Mouse (Mus musculus) heart, adult 11 months (tissue): ENCODE data around the gene Msmb.

ENCODE experiments used
- DNase-seq: peaks from one replicate; pipeline ENCODE4 v3.0.0; 2022

Gene Msmb

GRCm38 (mm10) chr14:32146578-32146977 is 4.8 kb downstream of the Msmb start:
- no peak for DNase-seq

- peak; percentile 61 for DNase-seq
Observed at GRCm38 (mm10) chr14:32150872-32151271, 9.0 kb downstream of the Msmb start.

- DNase-seq = peak; percentile 74
Observed at GRCm38 (mm10) chr14:32152243-32152965, 10.6 kb downstream of the Msmb start.

GRCm38 (mm10) chr14:32153156-32153555 is 11.3 kb downstream of the Msmb start:
- DNase-seq = peak; percentile 37

GRCm38 (mm10) chr14:32154758-32155157 is 12.9 kb downstream of the Msmb start:
- peak; percentile 55 for DNase-seq

- DNase-seq = peak; percentile 92
Observed at GRCm38 (mm10) chr14:32159150-32159670, 17.4 kb downstream of the Msmb start.

- DNase-seq = peak; percentile 100
Observed at GRCm38 (mm10) chr14:32159690-32160246, 17.9 kb downstream of the Msmb start, which contains the start of gene Ncoa4. Gene Ncoa4 (plus strand): TSS chr14:32159865.

- DNase-seq = peak; percentile 82
Observed at GRCm38 (mm10) chr14:32160563-32160962, 18.7 kb downstream of the Msmb start.

GRCm38 (mm10) chr14:32161090-32161885 is 19.5 kb downstream of the Msmb start:
- peak; percentile 83 for DNase-seq

GRCm38 (mm10) chr14:32162231-32162630 is 20.4 kb downstream of the Msmb start:
- DNase-seq = peak; percentile 79

- DNase-seq = peak; percentile 16
Observed at GRCm38 (mm10) chr14:32163203-32163888, 21.5 kb downstream of the Msmb start.

GRCm38 (mm10) chr14:32164173-32165051 is 22.6 kb downstream of the Msmb start:
- peak; percentile 84 for DNase-seq

- peak; percentile 97 for DNase-seq
Observed at GRCm38 (mm10) chr14:32165278-32166061, 23.6 kb downstream of the Msmb start.

- DNase-seq = no peak
Observed at GRCm38 (mm10) chr14:32166062-32166441, 24.2 kb downstream of the Msmb start.

- DNase-seq = peak; percentile 42
Observed at GRCm38 (mm10) chr14:32166840-32167239, 25.0 kb downstream of the Msmb start.

- DNase-seq = peak; percentile 63
Observed at GRCm38 (mm10) chr14:32167326-32167725, 25.5 kb downstream of the Msmb start.

GRCm38 (mm10) chr14:32168653-32169231 is 26.9 kb downstream of the Msmb start:
- DNase-seq = peak; percentile 66

- DNase-seq = peak; percentile 33
Observed at GRCm38 (mm10) chr14:32170137-32170536, 28.3 kb downstream of the Msmb start.

GRCm38 (mm10) chr14:32175310-32175709 is 33.5 kb downstream of the Msmb start:
- DNase-seq = peak; percentile 66

- DNase-seq = peak; percentile 31
Observed at GRCm38 (mm10) chr14:32176590-32176989, 34.8 kb downstream of the Msmb start.
